Mouse (Mus musculus): ENCODE data around the gene Csf3r. TPM values are rescaled to one million over a fixed set of nuclear protein-coding genes. Genes with fewer than 3 reads are reported as not detected.

Gene Csf3r
- polyA plus RNA-seq, 1 experiment = 0.26 TPM

- TF ChIP-seq POLR2A (IDR thresholded peaks at IDR 0.05; ENCODE audit: low read depth, low read length) (no peak), CTCF (IDR thresholded peaks at IDR 0.05; ENCODE audit: borderline replicate concordance, insufficient read depth, low read length) (no peak)
- no peak overlapping the region for H3K4me3 ChIP-seq (ENCODE audit: insufficient read depth, low read length)
- H3K27ac ChIP-seq (ENCODE audit: insufficient read depth, low read length) = no peak overlapping the region
Observed at GRCm38 (mm10) chr4:126001311-126002199, 22.8 kb upstream of the Csf3r start.

DNA sequence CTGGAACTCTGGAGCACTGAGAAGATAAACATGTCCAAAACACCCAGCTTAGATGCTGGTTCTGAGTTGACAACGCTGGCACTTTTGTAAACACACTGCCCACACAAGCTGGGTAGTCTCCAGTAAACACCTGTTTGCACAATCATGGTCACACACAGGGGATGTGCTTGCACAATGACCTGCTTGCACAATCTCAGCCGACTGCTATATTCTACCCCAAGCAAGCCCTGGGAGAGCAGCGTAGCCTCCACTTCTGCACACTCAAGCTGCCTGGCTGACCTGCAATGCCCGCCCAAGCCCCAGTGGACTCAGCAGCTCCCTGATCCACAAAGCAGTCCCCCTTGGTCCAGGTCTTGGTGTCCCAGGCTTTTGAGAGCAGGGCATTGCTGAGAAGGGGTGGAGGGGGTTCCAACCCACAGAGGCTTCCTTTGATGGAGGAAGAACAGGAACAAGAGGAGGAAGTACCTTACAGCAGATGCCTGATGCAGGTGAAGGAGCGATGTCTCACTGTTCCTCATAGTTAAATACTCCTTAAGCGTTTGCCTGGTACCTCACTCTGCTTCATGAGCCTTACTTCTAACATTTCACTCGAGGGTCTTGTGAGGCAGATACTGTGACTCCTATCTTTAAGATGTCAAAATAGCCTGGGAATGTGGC is 6.5 kb upstream of the Csf3r start:
- Histone ChIP-seq H3K4me1 (ENCODE audit: control insufficient read depth, insufficient read depth, low read length) (no peaks in the 10 kb centered on the region), H3K4me3 (ENCODE audit: insufficient read depth, low read length) (no peak overlapping the region), H3K27ac (ENCODE audit: insufficient read depth, low read length) (no peak overlapping the region)
- TF ChIP-seq CTCF (IDR thresholded peaks at IDR 0.05; ENCODE audit: borderline replicate concordance, insufficient read depth, low read length) = no peak
- no peak for TF ChIP-seq POLR2A (IDR thresholded peaks at IDR 0.05; ENCODE audit: low read depth, low read length)

More at GRCm38 (mm10) chr4:126001311-126002199, 22.8 kb upstream of the Csf3r start:
- H3K4me1 ChIP-seq (ENCODE audit: control insufficient read depth, insufficient read depth, low read length) = no peaks in the 10 kb centered on the region

GRCm38 (mm10) chr4:126018966-126019538 is 5.3 kb upstream of the Csf3r start:
- H3K4me1 ChIP-seq (ENCODE audit: control insufficient read depth, insufficient read depth, low read length) = no peaks in the 10 kb centered on the region
- no peak for TF ChIP-seq POLR2A (IDR thresholded peaks at IDR 0.05; ENCODE audit: low read depth, low read length)
- no peak for TF ChIP-seq CTCF (IDR thresholded peaks at IDR 0.05; ENCODE audit: borderline replicate concordance, insufficient read depth, low read length)
- H3K4me3 ChIP-seq (ENCODE audit: insufficient read depth, low read length) = no peak overlapping the region
- no peak overlapping the region for H3K27ac ChIP-seq (ENCODE audit: insufficient read depth, low read length)

GRCm38 (mm10) chr4:126025801-126026200 is 1.5 kb downstream of the Csf3r start:
- Histone ChIP-seq H3K4me3 (ENCODE audit: insufficient read depth, low read length) (no peak overlapping the region), H3K4me1 (ENCODE audit: control insufficient read depth, insufficient read depth, low read length) (no peaks in the 10 kb centered on the region), H3K27ac (ENCODE audit: insufficient read depth, low read length) (no peak overlapping the region)
- TF ChIP-seq CTCF (IDR thresholded peaks at IDR 0.05; ENCODE audit: borderline replicate concordance, insufficient read depth, low read length) = no peak
- no peak for TF ChIP-seq POLR2A (IDR thresholded peaks at IDR 0.05; ENCODE audit: low read depth, low read length)

DNA sequence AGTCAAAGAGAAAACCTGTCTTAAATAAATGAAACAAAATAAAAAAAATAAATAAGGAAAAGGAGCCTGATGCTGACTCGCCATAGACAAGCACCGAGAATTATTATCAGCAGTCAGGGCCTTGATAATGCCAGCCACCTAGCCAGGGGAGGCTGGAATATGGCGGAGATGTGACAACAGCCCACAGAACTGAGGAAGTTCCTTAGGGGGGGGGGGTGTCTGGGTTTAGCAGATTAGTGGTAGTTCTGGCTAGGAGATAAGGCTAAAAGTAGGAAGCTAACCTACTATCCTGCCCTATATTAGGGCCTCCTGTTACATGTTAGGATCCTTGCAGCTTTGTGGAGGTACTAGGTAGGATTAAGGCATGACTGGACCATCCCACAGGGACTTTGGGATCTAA is 3.6 kb downstream of the Csf3r start:
- TF ChIP-seq CTCF (IDR thresholded peaks at IDR 0.05; ENCODE audit: borderline replicate concordance, insufficient read depth, low read length) (no peak), POLR2A (IDR thresholded peaks at IDR 0.05; ENCODE audit: low read depth, low read length) (no peak)
- H3K4me3 ChIP-seq (ENCODE audit: insufficient read depth, low read length) = no peak overlapping the region

GRCm38 (mm10) chr4:126029042-126029441 is 4.7 kb downstream of the Csf3r start:
- TF ChIP-seq POLR2A (IDR thresholded peaks at IDR 0.05; ENCODE audit: low read depth, low read length) (no peak), CTCF (IDR thresholded peaks at IDR 0.05; ENCODE audit: borderline replicate concordance, insufficient read depth, low read length) (no peak)
- H3K4me3 ChIP-seq (ENCODE audit: insufficient read depth, low read length) = no peak overlapping the region
- H3K27ac ChIP-seq (ENCODE audit: insufficient read depth, low read length) = no peak overlapping the region
- no peaks in the 10 kb centered on the region for H3K4me1 ChIP-seq (ENCODE audit: control insufficient read depth, insufficient read depth, low read length)

More for the DNA sequence above, 3.6 kb downstream of the Csf3r start:
- Histone ChIP-seq H3K27ac (ENCODE audit: insufficient read depth, low read length) (no peak overlapping the region), H3K4me1 (ENCODE audit: control insufficient read depth, insufficient read depth, low read length) (no peaks in the 10 kb centered on the region)

DNA sequence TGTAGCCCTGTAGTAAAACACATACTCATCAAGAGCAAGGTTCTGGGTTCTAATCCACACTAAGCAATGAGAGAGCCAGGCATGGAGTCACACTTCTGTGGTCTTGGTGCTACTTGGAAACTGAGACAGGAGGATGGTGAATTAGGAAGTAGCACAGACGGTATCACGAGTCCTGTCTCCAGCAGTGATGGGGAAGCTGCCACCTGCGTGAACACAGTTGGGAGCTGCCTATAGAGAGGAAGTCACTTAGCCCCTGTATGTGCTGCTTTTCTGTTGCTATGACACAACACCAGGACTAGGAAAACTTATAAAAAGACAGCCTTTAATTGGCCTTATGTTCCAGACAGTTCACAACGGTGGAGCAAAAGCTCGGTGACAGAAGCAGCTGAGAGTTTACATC is 6.4 kb downstream of the Csf3r start:
- TF ChIP-seq CTCF (IDR thresholded peaks at IDR 0.05; ENCODE audit: borderline replicate concordance, insufficient read depth, low read length) = no peak
- TF ChIP-seq POLR2A (IDR thresholded peaks at IDR 0.05; ENCODE audit: low read depth, low read length) = no peak
- H3K4me1 ChIP-seq (ENCODE audit: control insufficient read depth, insufficient read depth, low read length) = no peaks in the 10 kb centered on the region
- no peak overlapping the region for H3K27ac ChIP-seq (ENCODE audit: insufficient read depth, low read length)
- no peak overlapping the region for H3K4me3 ChIP-seq (ENCODE audit: insufficient read depth, low read length)

DNA sequence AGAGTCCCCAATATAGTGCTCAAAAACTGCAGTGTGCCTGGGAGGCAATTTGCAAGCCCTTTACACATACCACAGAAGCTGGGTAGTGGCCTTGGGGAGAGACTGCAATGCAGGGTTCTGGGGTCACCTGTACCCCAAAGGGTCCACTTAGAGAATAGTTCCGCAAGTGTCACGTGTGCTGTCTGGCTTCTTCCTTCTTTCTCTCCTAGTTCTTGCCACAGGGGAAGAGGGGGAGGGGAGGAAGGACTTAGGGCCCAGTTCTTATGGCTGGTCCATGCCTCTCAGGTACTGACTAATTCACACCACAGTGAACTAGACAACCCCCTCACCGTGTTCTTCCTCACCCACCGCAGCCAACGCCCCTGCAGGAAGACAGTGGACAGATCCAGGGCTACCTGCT is 11.1 kb downstream of the Csf3r start:
- Histone ChIP-seq H3K4me3 (ENCODE audit: insufficient read depth, low read length) (no peak overlapping the region), H3K27ac (ENCODE audit: insufficient read depth, low read length) (no peak overlapping the region), H3K4me1 (ENCODE audit: control insufficient read depth, insufficient read depth, low read length) (no peaks in the 10 kb centered on the region)
- no peak for TF ChIP-seq CTCF (IDR thresholded peaks at IDR 0.05; ENCODE audit: borderline replicate concordance, insufficient read depth, low read length)
- TF ChIP-seq POLR2A (IDR thresholded peaks at IDR 0.05; ENCODE audit: low read depth, low read length) = no peak

DNA sequence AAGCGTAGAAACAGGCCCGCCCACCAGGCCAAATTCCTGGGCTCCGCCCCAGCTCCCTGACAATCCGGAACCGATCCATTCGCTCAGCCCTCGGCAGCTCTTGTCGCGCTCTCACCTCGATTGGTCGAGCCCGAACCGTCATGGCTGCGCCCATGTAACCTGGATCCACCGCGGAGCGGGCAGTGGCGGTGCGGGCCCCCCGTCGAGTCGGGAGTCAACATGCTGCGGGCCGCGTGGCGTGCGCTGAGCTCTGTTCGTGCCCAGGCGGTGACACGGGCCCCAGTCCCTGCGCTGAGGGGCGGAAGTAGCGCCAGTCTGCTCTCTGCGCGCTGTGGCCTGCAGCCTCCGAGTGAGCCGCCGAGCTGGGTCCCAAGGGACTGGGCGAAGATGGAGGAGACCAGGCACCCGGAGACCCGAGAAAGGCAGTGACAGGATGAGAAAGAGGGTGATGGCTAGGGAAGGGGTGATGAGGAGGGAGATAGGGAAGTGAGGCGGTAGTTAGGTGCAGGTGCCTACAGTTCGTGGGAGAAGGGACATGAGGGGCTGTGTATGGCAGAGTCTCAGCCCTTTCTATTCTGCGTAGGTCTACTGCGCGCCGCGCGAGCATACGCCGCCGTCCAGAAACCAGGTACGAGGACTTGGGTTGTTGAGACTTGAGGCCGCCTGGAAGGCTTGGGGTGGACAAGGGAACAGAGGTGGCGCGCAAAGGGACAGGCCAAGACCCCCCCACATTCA is 22.7 kb downstream of the Csf3r start, which contains the start of gene Mrps15:
Gene Mrps15 (plus strand): TSS at position 75 of the 735 bp plus-strand sequence.
- Histone ChIP-seq H3K27ac (ENCODE audit: insufficient read depth, low read length) (no peak within 1 kb of the TSS), H3K4me3 (ENCODE audit: insufficient read depth, low read length) (peak within 1 kb of the TSS; percentile 93), H3K4me1 (ENCODE audit: control insufficient read depth, insufficient read depth, low read length) (no peaks in the 10 kb centered on the region)
- TF ChIP-seq CTCF (IDR thresholded peaks at IDR 0.05; ENCODE audit: borderline replicate concordance, insufficient read depth, low read length) = no peak
- TF ChIP-seq POLR2A (IDR thresholded peaks at IDR 0.05; ENCODE audit: low read depth, low read length) = peak; percentile 54
